Mouse (Mus musculus): ENCODE measurements at regions not wholly inside any gene's neighbourhood (a gene's known extent, or its start where the extent isn't known, plus 50 kb on each side); places are given as distances from the start of the nearest gene placed in this dataset.

DNA sequence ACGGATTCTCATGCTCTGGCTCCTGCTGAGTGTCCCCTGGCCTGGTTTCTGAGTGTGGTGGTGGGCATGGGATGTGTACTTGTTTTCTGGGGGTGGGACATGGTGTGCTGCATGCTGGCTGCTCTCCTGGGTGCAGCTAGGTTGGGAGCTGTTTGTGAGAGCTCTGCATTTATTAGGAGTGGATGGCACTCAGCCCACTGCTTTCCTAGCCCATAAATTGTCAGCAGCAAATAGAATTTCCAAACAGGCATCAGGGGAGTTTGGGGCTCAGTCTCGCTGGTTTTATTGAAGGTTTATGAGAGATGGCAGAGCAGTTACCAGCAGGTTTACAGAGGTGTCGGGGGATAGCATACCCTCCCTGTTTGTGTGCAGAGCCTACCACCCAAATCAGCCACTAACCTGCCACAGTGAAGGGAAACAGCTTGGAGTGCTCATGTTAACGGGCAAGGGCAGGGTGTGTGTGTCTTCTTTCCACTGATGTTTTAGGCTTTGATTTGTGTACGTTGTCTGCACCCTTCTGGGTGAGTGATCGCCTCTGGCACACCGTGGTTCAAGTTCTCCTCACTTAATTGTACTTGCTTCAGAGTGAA lies 372.6 kb downstream of the Eipr1 start:
- no peak; the same call in 1 of the 2 replicates for ATAC-seq
- Histone ChIP-seq H3K4me3 (ENCODE audit: low read depth, low read length) (no peak overlapping the region), H3K4me2 (ENCODE audit: low read length) (no peak overlapping the region), H3K36me3 (ENCODE audit: control insufficient read depth, insufficient read depth, low read length) (no peaks in the 10 kb centered on the region), H3K27me3 (ENCODE audit: control insufficient read depth, insufficient read depth, low read depth, low read length) (no peaks in the 10 kb centered on the region), H3K9ac (ENCODE audit: low read depth, low read length) (peak overlapping the region; percentile 16; the same call in 1 of the 2 replicates), H3K27ac (ENCODE audit: low read length) (peak overlapping the region; percentile 70), H3K9me3 (replicated peaks; ENCODE audit: control insufficient read depth, low read length, poor library complexity, severe bottlenecking) (no peaks in the 10 kb centered on the region), H3K4me1 (ENCODE audit: control insufficient read depth, insufficient read depth, low read length) (peaks cover 13% of the 10 kb centered on the region)
- 47% methylated on average over 7 of the region's 7 CpGs for WGBS

- ATAC-seq, result 0 out of 2 replicates have a peak, but pooled peaks have one; percentile 50
- 47% methylated on average over 10 of the region's 10 CpGs for WGBS
- Histone ChIP-seq H3K4me1 (ENCODE audit: control insufficient read depth, insufficient read depth, low read length) (peaks cover 14% of the 10 kb centered on the region), H3K27me3 (ENCODE audit: control insufficient read depth, insufficient read depth, low read depth, low read length) (no peaks in the 10 kb centered on the region), H3K36me3 (ENCODE audit: control insufficient read depth, insufficient read depth, low read length) (no peaks in the 10 kb centered on the region), H3K9me3 (replicated peaks; ENCODE audit: control insufficient read depth, low read length, poor library complexity, severe bottlenecking) (no peaks in the 10 kb centered on the region), H3K4me3 (ENCODE audit: low read depth, low read length) (no peak overlapping the region), H3K9ac (ENCODE audit: low read depth, low read length) (no peak overlapping the region), H3K4me2 (ENCODE audit: low read length) (no peak overlapping the region), H3K27ac (ENCODE audit: low read length) (peak overlapping the region; percentile 31)
Observed at GRCm38 (mm10) chr12:29128844-29129243, 377.2 kb downstream of the Eipr1 start.

DNA sequence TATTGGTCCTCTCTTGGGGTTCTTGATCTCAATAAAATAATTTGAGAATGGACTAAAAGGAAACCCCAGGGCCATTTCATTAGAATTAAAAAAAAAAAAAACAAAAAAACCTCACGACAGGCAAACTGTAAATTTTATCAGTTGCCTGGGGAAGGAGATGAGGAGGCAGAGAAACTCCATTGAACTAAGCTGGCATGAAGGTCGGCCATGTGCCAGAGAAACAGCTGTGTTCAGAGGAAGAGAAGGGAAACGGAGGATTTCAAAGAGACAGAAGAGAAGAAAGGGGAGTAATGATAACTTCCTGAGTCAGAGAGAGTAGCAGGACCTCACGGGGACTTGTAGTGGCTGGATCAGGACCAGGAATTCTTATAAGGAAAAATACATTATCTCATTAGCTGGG lies 377.7 kb downstream of the Eipr1 start:
- no peak for ATAC-seq
- WGBS, result 56% methylated on average over 4 of the region's 4 CpGs
- Histone ChIP-seq H3K4me2 (ENCODE audit: low read length) (no peak overlapping the region), H3K4me3 (ENCODE audit: low read depth, low read length) (no peak overlapping the region), H3K9me3 (replicated peaks; ENCODE audit: control insufficient read depth, low read length, poor library complexity, severe bottlenecking) (no peaks in the 10 kb centered on the region), H3K4me1 (ENCODE audit: control insufficient read depth, insufficient read depth, low read length) (peaks cover 9% of the 10 kb centered on the region), H3K27ac (ENCODE audit: low read length) (peak overlapping the region; percentile 14; the same call in 1 of the 2 replicates), H3K27me3 (ENCODE audit: control insufficient read depth, insufficient read depth, low read depth, low read length) (no peaks in the 10 kb centered on the region), H3K9ac (ENCODE audit: low read depth, low read length) (no peak overlapping the region), H3K36me3 (ENCODE audit: control insufficient read depth, insufficient read depth, low read length) (no peaks in the 10 kb centered on the region)

DNA sequence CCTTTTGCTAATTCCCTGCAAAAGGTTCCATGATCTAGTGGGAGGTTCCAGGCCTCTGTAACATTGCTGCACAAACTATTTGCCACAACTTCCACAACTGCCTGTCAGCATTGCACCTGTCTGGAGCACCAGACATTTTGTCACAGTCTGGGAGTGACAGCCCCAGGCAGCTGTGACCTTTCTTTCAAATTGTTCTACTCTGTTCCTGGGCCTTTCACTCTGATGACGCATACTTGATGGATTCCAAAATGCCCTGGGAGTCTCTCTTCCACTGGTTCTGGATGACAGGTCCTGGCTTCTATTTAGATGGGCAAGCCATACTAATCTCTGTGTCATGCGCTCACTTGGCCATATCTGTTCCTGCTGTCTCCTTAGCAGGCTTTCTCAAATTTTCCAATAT lies 382.7 kb downstream of the Eipr1 start:
- no peak for ATAC-seq
- Histone ChIP-seq H3K36me3 (ENCODE audit: control insufficient read depth, insufficient read depth, low read length) (no peaks in the 10 kb centered on the region), H3K9me3 (replicated peaks; ENCODE audit: control insufficient read depth, low read length, poor library complexity, severe bottlenecking) (no peaks in the 10 kb centered on the region), H3K27ac (ENCODE audit: low read length) (no peak overlapping the region), H3K4me1 (ENCODE audit: control insufficient read depth, insufficient read depth, low read length) (peaks cover 14% of the 10 kb centered on the region), H3K4me2 (ENCODE audit: low read length) (no peak overlapping the region), H3K27me3 (ENCODE audit: control insufficient read depth, insufficient read depth, low read depth, low read length) (no peaks in the 10 kb centered on the region), H3K4me3 (ENCODE audit: low read depth, low read length) (no peak overlapping the region), H3K9ac (ENCODE audit: low read depth, low read length) (no peak overlapping the region)
- WGBS, result 85% methylated on average over 2 of the region's 2 CpGs

GRCm38 (mm10) chr12:29136850-29137268 lies 385.3 kb downstream of the Eipr1 start:
- peak; percentile 84 for ATAC-seq
- H3K9me3 ChIP-seq (replicated peaks; ENCODE audit: control insufficient read depth, low read length, poor library complexity, severe bottlenecking), result no peaks in the 10 kb centered on the region
- no peaks in the 10 kb centered on the region for H3K36me3 ChIP-seq (ENCODE audit: control insufficient read depth, insufficient read depth, low read length)
- 39% methylated on average over 5 of the region's 5 CpGs for WGBS
- H3K4me2 ChIP-seq (ENCODE audit: low read length), result no peak overlapping the region
- H3K4me3 ChIP-seq (ENCODE audit: low read depth, low read length), result no peak overlapping the region
- H3K27me3 ChIP-seq (ENCODE audit: control insufficient read depth, insufficient read depth, low read depth, low read length), result no peaks in the 10 kb centered on the region
- H3K4me1 ChIP-seq (ENCODE audit: control insufficient read depth, insufficient read depth, low read length), result peaks cover 25% of the 10 kb centered on the region
- H3K27ac ChIP-seq (ENCODE audit: low read length), result peak overlapping the region; percentile 43
- no peak overlapping the region for H3K9ac ChIP-seq (ENCODE audit: low read depth, low read length)

GRCm38 (mm10) chr12:29137455-29137854 lies 385.9 kb downstream of the Eipr1 start:
- H3K4me3 ChIP-seq (ENCODE audit: low read depth, low read length), result no peak overlapping the region
- peaks cover 27% of the 10 kb centered on the region for H3K4me1 ChIP-seq (ENCODE audit: control insufficient read depth, insufficient read depth, low read length)
- no peaks in the 10 kb centered on the region for H3K36me3 ChIP-seq (ENCODE audit: control insufficient read depth, insufficient read depth, low read length)
- no peak overlapping the region for H3K9ac ChIP-seq (ENCODE audit: low read depth, low read length)
- H3K9me3 ChIP-seq (replicated peaks; ENCODE audit: control insufficient read depth, low read length, poor library complexity, severe bottlenecking), result no peaks in the 10 kb centered on the region
- H3K4me2 ChIP-seq (ENCODE audit: low read length), result no peak overlapping the region
- peak overlapping the region; percentile 43 for H3K27ac ChIP-seq (ENCODE audit: low read length)
- WGBS, result 53% methylated on average over 8 of the region's 8 CpGs
- ATAC-seq, result peak; percentile 74
- H3K27me3 ChIP-seq (ENCODE audit: control insufficient read depth, insufficient read depth, low read depth, low read length), result no peaks in the 10 kb centered on the region

DNA sequence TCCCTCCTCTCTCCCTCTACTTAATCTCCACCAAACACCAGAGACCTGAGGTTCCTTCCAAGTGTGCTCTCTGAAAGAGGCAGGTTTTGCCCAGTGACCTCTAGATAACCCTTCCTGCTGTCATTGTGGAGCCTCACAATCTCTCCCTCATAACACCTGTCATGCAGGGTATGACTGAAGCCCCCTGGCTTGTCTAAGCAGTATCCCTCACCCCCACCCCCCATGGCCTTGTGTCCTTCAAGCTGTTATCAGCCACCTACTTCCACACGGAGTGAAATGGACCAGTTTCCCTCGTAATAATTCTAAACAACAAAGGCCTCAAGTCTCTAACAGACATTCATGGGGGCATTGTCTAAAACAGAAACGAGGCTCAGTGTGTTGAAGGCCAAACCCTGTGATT lies 387.6 kb upstream of the Myt1l start:
- no peak overlapping the region for H3K9ac ChIP-seq (ENCODE audit: low read depth, low read length)
- ATAC-seq, result no peak
- no peak overlapping the region for H3K4me3 ChIP-seq (ENCODE audit: low read depth, low read length)
- peak overlapping the region; percentile 84 for H3K27ac ChIP-seq (ENCODE audit: low read length)
- H3K9me3 ChIP-seq (replicated peaks; ENCODE audit: control insufficient read depth, low read length, poor library complexity, severe bottlenecking), result no peaks in the 10 kb centered on the region
- no peak overlapping the region for H3K4me2 ChIP-seq (ENCODE audit: low read length)
- peaks cover 33% of the 10 kb centered on the region for H3K4me1 ChIP-seq (ENCODE audit: control insufficient read depth, insufficient read depth, low read length)
- WGBS, result 33% methylated on average over 3 of the region's 3 CpGs
- no peaks in the 10 kb centered on the region for H3K27me3 ChIP-seq (ENCODE audit: control insufficient read depth, insufficient read depth, low read depth, low read length)
- H3K36me3 ChIP-seq (ENCODE audit: control insufficient read depth, insufficient read depth, low read length), result no peaks in the 10 kb centered on the region

- no peaks in the 10 kb centered on the region for H3K27me3 ChIP-seq (ENCODE audit: control insufficient read depth, insufficient read depth, low read depth, low read length)
- WGBS, result 15% methylated on average over 13 of the region's 13 CpGs
- H3K9me3 ChIP-seq (replicated peaks; ENCODE audit: control insufficient read depth, low read length, poor library complexity, severe bottlenecking), result no peaks in the 10 kb centered on the region
- no peak overlapping the region for H3K4me3 ChIP-seq (ENCODE audit: low read depth, low read length)
- H3K36me3 ChIP-seq (ENCODE audit: control insufficient read depth, insufficient read depth, low read length), result no peaks in the 10 kb centered on the region
- peaks cover 31% of the 10 kb centered on the region for H3K4me1 ChIP-seq (ENCODE audit: control insufficient read depth, insufficient read depth, low read length)
- H3K27ac ChIP-seq (ENCODE audit: low read length), result peak overlapping the region; percentile 84
- peak overlapping the region; percentile 52 for H3K9ac ChIP-seq (ENCODE audit: low read depth, low read length)
- H3K4me2 ChIP-seq (ENCODE audit: low read length), result peak overlapping the region; percentile 34
- ATAC-seq, result peak; percentile 63
Observed at GRCm38 (mm10) chr12:29141132-29141531, 387.1 kb upstream of the Myt1l start.

GRCm38 (mm10) chr12:29141855-29142254 lies 386.3 kb upstream of the Myt1l start:
- ATAC-seq, result no peak
- Histone ChIP-seq H3K27me3 (ENCODE audit: control insufficient read depth, insufficient read depth, low read depth, low read length) (no peaks in the 10 kb centered on the region), H3K9me3 (replicated peaks; ENCODE audit: control insufficient read depth, low read length, poor library complexity, severe bottlenecking) (no peaks in the 10 kb centered on the region), H3K9ac (ENCODE audit: low read depth, low read length) (peak overlapping the region; percentile 52; the same call in 1 of the 2 replicates), H3K27ac (ENCODE audit: low read length) (peak overlapping the region; percentile 84), H3K4me2 (ENCODE audit: low read length) (peak overlapping the region; percentile 34; the same call in 1 of the 2 replicates), H3K36me3 (ENCODE audit: control insufficient read depth, insufficient read depth, low read length) (no peaks in the 10 kb centered on the region), H3K4me1 (ENCODE audit: control insufficient read depth, insufficient read depth, low read length) (peaks cover 26% of the 10 kb centered on the region), H3K4me3 (ENCODE audit: low read depth, low read length) (no peak overlapping the region)
- WGBS, result 71% methylated on average over 8 of the region's 8 CpGs

Data from midbrain, embryonic 16.5 days (tissue).